Mouse (Mus musculus): ENCODE measurements around the gene Timp3. TPM values are rescaled to one million over a fixed set of nuclear protein-coding genes. Genes with fewer than 3 reads are reported as not detected.

Gene Timp3
- polyA plus RNA-seq (2015; fragmentation: Nextera tagmentation; extraction: Ambion mirVana) = 20.3 and 22.1 TPM in 2 replicates

GRCm38 (mm10) chr10:86300293-86301116 lies at the start of gene Timp3:
Timp3 (plus strand) TSS chr10:86300372.

Other genes with a start within 250 kb of the Timp3 start
- 0.18 and 0.36 TPM in 2 replicates for gene Syn3, start 198.5 kb downstream of the Timp3 start, polyA plus RNA-seq (2015; fragmentation: Nextera tagmentation; extraction: Ambion mirVana)